Mouse (Mus musculus): ENCODE measurements around the gene Clec11a. TPM values are rescaled to one million over a fixed set of nuclear protein-coding genes. Genes with fewer than 3 reads are reported as not detected.

The Clec11a gene
- polyA plus RNA-seq (2015; fragmentation: Nextera tagmentation; extraction: Ambion mirVana): 1.6 and 1.8 TPM in 2 replicates

- no peak within 1 kb of the TSS for H3K4me3 ChIP-seq (ENCODE audit: low read depth, low read length)
- 61% methylated on average over 6 of the region's 6 CpGs for WGBS (ENCODE audit: insufficient replicate concordance)
These were observed at the start of gene Clec11a for GRCm38 (mm10) chr7:44306516-44307240. Clec11a (minus strand) TSS chr7:44306902.

GRCm38 (mm10) chr7:44355411-44355810 lies 48.7 kb upstream of the Clec11a start:
- Histone ChIP-seq H3K27ac (ENCODE audit: low read depth) (no peak overlapping the region), H3K4me3 (ENCODE audit: low read depth, low read length) (no peak overlapping the region), H3K36me3 (replicated peaks; ENCODE audit: insufficient read depth, low read length) (no peaks in the 10 kb centered on the region), H3K4me2 (ENCODE audit: low read depth, low read length) (no peak overlapping the region), H3K27me3 (ENCODE audit: insufficient read depth, low read length) (peaks cover 88% of the 10 kb centered on the region), H3K9me3 (ENCODE audit: low read length) (no peaks in the 10 kb centered on the region), H3K4me1 (ENCODE audit: insufficient read depth) (peaks cover 13% of the 10 kb centered on the region), H3K9ac (replicated peaks) (no peak overlapping the region)
- no peak for TF ChIP-seq EP300 (IDR thresholded peaks at IDR 0.05; ENCODE audit: low read depth)
- TF ChIP-seq CTCF (IDR thresholded peaks at IDR 0.05; ENCODE audit: low read depth): no peak
- 74% methylated on average over 6 of the region's 6 CpGs for WGBS (ENCODE audit: insufficient replicate concordance)
- DNase-seq (no peak), ATAC-seq (no peak)

More at GRCm38 (mm10) chr7:44306516-44307240, at the start of gene Clec11a:
- no peak within 1 kb of the TSS for H3K9ac ChIP-seq (replicated peaks)
- ATAC-seq: no peak
- H3K27ac ChIP-seq (ENCODE audit: low read depth): no peak within 1 kb of the TSS
- no peaks in the 10 kb centered on the region for H3K9me3 ChIP-seq (ENCODE audit: low read length)
- DNase-seq: no peak
- no peaks in the 10 kb centered on the region for H3K36me3 ChIP-seq (replicated peaks; ENCODE audit: insufficient read depth, low read length)
- peaks cover 46% of the 10 kb centered on the region for H3K27me3 ChIP-seq (ENCODE audit: insufficient read depth, low read length)
- peaks cover 30% of the 10 kb centered on the region for H3K4me1 ChIP-seq (ENCODE audit: insufficient read depth)
- no peak for TF ChIP-seq CTCF (IDR thresholded peaks at IDR 0.05; ENCODE audit: low read depth)
- no peak for TF ChIP-seq EP300 (IDR thresholded peaks at IDR 0.05; ENCODE audit: low read depth)
- peak within 1 kb of the TSS; percentile 85; the same call in 1 of the 2 replicates for H3K4me2 ChIP-seq (ENCODE audit: low read depth, low read length)

- Histone ChIP-seq H3K27ac (ENCODE audit: low read depth) (no peak overlapping the region), H3K4me2 (ENCODE audit: low read depth, low read length) (no peak overlapping the region), H3K27me3 (ENCODE audit: insufficient read depth, low read length) (peaks cover 93% of the 10 kb centered on the region), H3K4me3 (ENCODE audit: low read depth, low read length) (no peak overlapping the region), H3K9me3 (ENCODE audit: low read length) (no peaks in the 10 kb centered on the region), H3K36me3 (replicated peaks; ENCODE audit: insufficient read depth, low read length) (no peaks in the 10 kb centered on the region), H3K4me1 (ENCODE audit: insufficient read depth) (0 out of 2 replicates have a peak, but pooled peaks cover 2% of the 10 kb centered on the region), H3K9ac (replicated peaks) (no peak overlapping the region)
- TF ChIP-seq EP300 (IDR thresholded peaks at IDR 0.05; ENCODE audit: low read depth) (no peak), CTCF (IDR thresholded peaks at IDR 0.05; ENCODE audit: low read depth) (no peak)
- 1% methylated on average over 34 of the region's 35 CpGs for WGBS (ENCODE audit: insufficient replicate concordance)
- DNase-seq (peak; percentile 64), ATAC-seq (no peak)
These were observed 47.1 kb upstream of the Clec11a start for GRCm38 (mm10) chr7:44353601-44354340.

GRCm38 (mm10) chr7:44352750-44353600 lies 46.3 kb upstream of the Clec11a start:
- Histone ChIP-seq H3K9ac (replicated peaks) (no peak overlapping the region), H3K36me3 (replicated peaks; ENCODE audit: insufficient read depth, low read length) (no peaks in the 10 kb centered on the region), H3K27me3 (ENCODE audit: insufficient read depth, low read length) (peaks cover 88% of the 10 kb centered on the region), H3K27ac (ENCODE audit: low read depth) (no peak overlapping the region), H3K4me3 (ENCODE audit: low read depth, low read length) (no peak overlapping the region), H3K9me3 (ENCODE audit: low read length) (no peaks in the 10 kb centered on the region), H3K4me2 (ENCODE audit: low read depth, low read length) (no peak overlapping the region), H3K4me1 (ENCODE audit: insufficient read depth) (0 out of 2 replicates have a peak, but pooled peaks cover 2% of the 10 kb centered on the region)
- no peak for ATAC-seq
- DNase-seq: no peak
- TF ChIP-seq CTCF (IDR thresholded peaks at IDR 0.05; ENCODE audit: low read depth) (no peak), EP300 (IDR thresholded peaks at IDR 0.05; ENCODE audit: low read depth) (no peak)
- WGBS (ENCODE audit: insufficient replicate concordance): 4% methylated on average over 49 of the region's 71 CpGs

- WGBS (ENCODE audit: insufficient replicate concordance): 6% methylated on average over 67 of the region's 71 CpGs
- H3K36me3 ChIP-seq (replicated peaks; ENCODE audit: insufficient read depth, low read length): no peaks in the 10 kb centered on the region
- no peak for DNase-seq
- H3K27me3 ChIP-seq (ENCODE audit: insufficient read depth, low read length): peaks cover 82% of the 10 kb centered on the region
- 0 out of 2 replicates have a peak, but pooled peaks have one; percentile 8 for ATAC-seq
- no peaks in the 10 kb centered on the region for H3K9me3 ChIP-seq (ENCODE audit: low read length)
- no peak overlapping the region for H3K27ac ChIP-seq (ENCODE audit: low read depth)
- no peak overlapping the region for H3K4me2 ChIP-seq (ENCODE audit: low read depth, low read length)
- 0 out of 2 replicates have a peak, but pooled peaks cover 2% of the 10 kb centered on the region for H3K4me1 ChIP-seq (ENCODE audit: insufficient read depth)
- H3K4me3 ChIP-seq (ENCODE audit: low read depth, low read length): no peak overlapping the region
- TF ChIP-seq EP300 (IDR thresholded peaks at IDR 0.05; ENCODE audit: low read depth) (no peak), CTCF (IDR thresholded peaks at IDR 0.05; ENCODE audit: low read depth) (no peak)
- H3K9ac ChIP-seq (replicated peaks): no peak overlapping the region
These were observed 45.4 kb upstream of the Clec11a start for GRCm38 (mm10) chr7:44351881-44352749.

All from liver, postnatal 0 days (tissue).